Mouse (Mus musculus) lung, embryonic 15.5 days (tissue): Measurements from ENCODE around the gene Hic2. TPM values are rescaled to one million over a fixed set of nuclear protein-coding genes. Genes with fewer than 3 reads are reported as not detected.

ENCODE experiments used
- ATAC-seq: fragments of 200-750 bp; cut with Nextera tagmentation; 2 replicates; pipeline ENCODE4 v1.8.0; 2017; ENCODE audit warnings: moderate number of reproducible peaks, borderline replicate concordance; ENCODE audit not compliant: low FRiP score, low TSS enrichment; ENCODE audit errors: extremely low read depth
- H3K27ac ChIP-seq: fragments of 300-500 bp; sonication (generic); 2 replicates; pipeline ENCODE4 v1.5.1; 2015; ENCODE audit warnings: moderate library complexity, mild to moderate bottlenecking, inconsistent platforms
- H3K27me3 ChIP-seq: fragments of 300-500 bp; sonication (generic); 2 replicates; pipeline ENCODE4 v1.6.1; 2015; ENCODE audit warnings: inconsistent platforms
- H3K36me3 ChIP-seq: fragments of 300-500 bp; sonication (generic); 2 replicates; pipeline ENCODE4 v1.6.1; 2015; ENCODE audit warnings: inconsistent platforms
- H3K4me1 ChIP-seq: fragments of 300-500 bp; sonication (generic); 2 replicates; pipeline ENCODE4 v1.6.1; 2015; ENCODE audit warnings: inconsistent platforms
- H3K4me2 ChIP-seq: fragments of 300-500 bp; sonication (generic); 2 replicates; pipeline ENCODE4 v1.6.1; 2015; ENCODE audit warnings: inconsistent platforms, mild to moderate bottlenecking, moderate library complexity
- H3K4me3 ChIP-seq: fragments of 300-500 bp; sonication (generic); 2 replicates; pipeline ENCODE4 v1.5.1; 2015; ENCODE audit warnings: mild to moderate bottlenecking, inconsistent platforms
- H3K9ac ChIP-seq: fragments of 300-500 bp; sonication (generic); 2 replicates; pipeline ENCODE4 v1.6.1; 2015; ENCODE audit warnings: inconsistent platforms
- H3K9me3 ChIP-seq: fragments of 300-500 bp; sonication (generic); 2 replicates; pipeline ENCODE4 v1.6.1; 2016; ENCODE audit warnings: inconsistent platforms
- WGBS: fragments of 180-500 bp; shearing (Covaris S2); methylation state at CpG from one replicate; pipeline ENCODE4 v1.1.7; 2015; 5-methylcytosine and 5-hydroxymethylcytosine counted together
- polyA plus RNA-seq: library from polyadenylated mRNA; unstranded; fragments of >200 nt; fragmentation: Nextera tagmentation; extraction: Ambion mirVana; gene quantifications from 2 replicates; pipeline ENCODE4 v1.2.1, GENCODE M21; 2015

Hic2 gene
- polyA plus RNA-seq, 1 experiment from 2014 or later = 4.3 TPM

DNA sequence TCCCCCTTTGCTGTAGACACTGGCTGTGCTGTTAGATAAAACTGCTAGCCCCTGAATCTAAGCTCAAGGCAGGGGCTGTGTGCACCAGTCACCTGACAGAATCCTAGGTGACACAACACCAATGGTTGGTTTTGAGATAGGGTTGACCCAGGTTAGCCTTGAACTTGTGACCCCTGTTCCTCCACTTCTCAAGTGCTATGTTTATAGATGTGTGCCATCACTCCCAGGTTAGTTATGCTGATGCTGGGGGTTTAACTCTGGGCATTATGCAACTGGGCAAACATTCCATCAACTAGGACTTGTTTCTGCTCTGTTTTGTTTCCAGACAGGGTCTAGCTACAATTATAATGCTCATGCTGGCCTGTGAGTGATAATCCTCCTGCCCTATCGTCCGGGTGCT is 53.7 kb downstream of the Hic2 start:
- H3K9ac ChIP-seq = no peak overlapping the region
- no peaks in the 10 kb centered on the region for H3K4me1 ChIP-seq
- ATAC-seq = no peak
- H3K27me3 ChIP-seq = no peaks in the 10 kb centered on the region
- H3K9me3 ChIP-seq = no peaks in the 10 kb centered on the region
- WGBS = 74% methylated on average over 2 of the region's 2 CpGs
- peaks cover 23% of the 10 kb centered on the region for H3K36me3 ChIP-seq
- H3K27ac ChIP-seq = no peak overlapping the region
- H3K4me3 ChIP-seq = no peak overlapping the region
- no peak overlapping the region for H3K4me2 ChIP-seq

DNA sequence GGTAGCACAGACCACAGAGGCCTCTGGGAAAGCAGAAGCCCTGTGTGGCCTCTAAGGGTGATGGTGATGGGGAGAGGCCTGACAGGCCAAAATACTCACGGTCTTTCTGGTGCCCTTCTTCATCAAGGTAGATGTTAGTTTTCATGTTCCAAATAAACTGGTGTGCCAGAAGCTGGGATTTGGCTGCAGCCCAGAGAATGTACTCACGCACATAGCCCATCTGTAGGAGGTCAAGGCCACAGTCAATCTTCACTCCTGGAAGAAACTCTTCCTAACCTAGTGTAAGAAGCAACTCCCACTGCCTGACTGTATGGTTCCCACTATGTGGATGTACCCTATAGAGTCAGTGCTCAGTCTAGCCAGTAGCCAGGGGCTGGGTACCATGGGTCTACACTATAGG is 57.6 kb downstream of the Hic2 start:
- H3K4me1 ChIP-seq = no peaks in the 10 kb centered on the region
- no peak overlapping the region for H3K27ac ChIP-seq
- WGBS = 87% methylated on average over 2 of the region's 2 CpGs
- no peaks in the 10 kb centered on the region for H3K27me3 ChIP-seq
- no peak for ATAC-seq
- no peaks in the 10 kb centered on the region for H3K9me3 ChIP-seq
- H3K4me2 ChIP-seq = no peak overlapping the region
- no peak overlapping the region for H3K9ac ChIP-seq
- no peak overlapping the region for H3K4me3 ChIP-seq
- H3K36me3 ChIP-seq = peaks cover 17% of the 10 kb centered on the region

DNA sequence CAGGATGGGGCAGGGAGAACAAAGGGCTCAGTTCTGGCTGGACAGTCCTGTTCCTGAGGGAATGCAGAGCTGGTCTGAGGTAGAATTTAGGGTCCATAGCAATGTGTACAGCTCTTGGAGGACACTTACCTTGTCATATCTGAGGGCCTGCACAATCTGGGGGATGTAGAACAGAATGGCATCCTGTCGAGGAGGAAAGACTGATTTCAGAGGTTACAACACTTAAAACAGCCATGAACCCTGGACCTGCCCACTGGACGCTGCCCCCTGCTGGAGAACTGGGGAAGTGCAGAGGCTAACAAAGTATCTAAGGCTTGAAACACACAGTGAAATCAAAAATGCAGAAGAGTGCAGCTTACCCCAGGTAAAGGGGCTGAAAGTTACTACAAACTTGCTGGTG is 59.4 kb downstream of the Hic2 start:
- no peak for ATAC-seq
- 0% methylated on average over 2 of the region's 2 CpGs for WGBS

DNA sequence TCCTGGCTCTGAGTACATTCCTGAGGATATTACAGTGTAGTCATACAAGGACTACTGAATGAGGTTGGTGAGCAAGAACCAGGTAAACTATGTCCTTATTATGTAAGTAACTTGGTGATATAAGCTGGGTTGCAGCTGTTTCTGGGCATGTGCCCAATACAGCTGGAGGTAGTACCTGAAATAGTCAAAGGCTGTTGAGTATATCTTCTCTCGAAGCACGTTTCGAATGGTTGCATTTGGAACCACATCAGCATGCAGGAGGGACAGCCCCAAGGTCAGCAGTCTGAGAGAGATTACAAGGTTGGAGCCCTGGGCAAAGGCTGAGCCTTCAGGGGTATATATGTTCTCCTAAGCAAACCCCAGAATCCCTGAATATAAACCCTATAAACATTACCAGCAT is 67.4 kb downstream of the Hic2 start:
- H3K36me3 ChIP-seq = peaks cover 43% of the 10 kb centered on the region
- no peak overlapping the region for H3K9ac ChIP-seq
- 91% methylated on average over 3 of the region's 3 CpGs for WGBS
- H3K4me1 ChIP-seq = no peaks in the 10 kb centered on the region
- no peak overlapping the region for H3K27ac ChIP-seq
- no peak overlapping the region for H3K4me3 ChIP-seq
- no peak for ATAC-seq
- H3K27me3 ChIP-seq = no peaks in the 10 kb centered on the region
- no peak overlapping the region for H3K4me2 ChIP-seq
- H3K9me3 ChIP-seq = no peaks in the 10 kb centered on the region

More for the DNA sequence above, 59.4 kb downstream of the Hic2 start:
- Histone ChIP-seq H3K27ac (no peak overlapping the region), H3K4me3 (no peak overlapping the region), H3K36me3 (peaks cover 23% of the 10 kb centered on the region; the same call in 1 of the 2 replicates), H3K4me2 (no peak overlapping the region), H3K27me3 (no peaks in the 10 kb centered on the region), H3K4me1 (no peaks in the 10 kb centered on the region), H3K9ac (no peak overlapping the region), H3K9me3 (no peaks in the 10 kb centered on the region)

DNA sequence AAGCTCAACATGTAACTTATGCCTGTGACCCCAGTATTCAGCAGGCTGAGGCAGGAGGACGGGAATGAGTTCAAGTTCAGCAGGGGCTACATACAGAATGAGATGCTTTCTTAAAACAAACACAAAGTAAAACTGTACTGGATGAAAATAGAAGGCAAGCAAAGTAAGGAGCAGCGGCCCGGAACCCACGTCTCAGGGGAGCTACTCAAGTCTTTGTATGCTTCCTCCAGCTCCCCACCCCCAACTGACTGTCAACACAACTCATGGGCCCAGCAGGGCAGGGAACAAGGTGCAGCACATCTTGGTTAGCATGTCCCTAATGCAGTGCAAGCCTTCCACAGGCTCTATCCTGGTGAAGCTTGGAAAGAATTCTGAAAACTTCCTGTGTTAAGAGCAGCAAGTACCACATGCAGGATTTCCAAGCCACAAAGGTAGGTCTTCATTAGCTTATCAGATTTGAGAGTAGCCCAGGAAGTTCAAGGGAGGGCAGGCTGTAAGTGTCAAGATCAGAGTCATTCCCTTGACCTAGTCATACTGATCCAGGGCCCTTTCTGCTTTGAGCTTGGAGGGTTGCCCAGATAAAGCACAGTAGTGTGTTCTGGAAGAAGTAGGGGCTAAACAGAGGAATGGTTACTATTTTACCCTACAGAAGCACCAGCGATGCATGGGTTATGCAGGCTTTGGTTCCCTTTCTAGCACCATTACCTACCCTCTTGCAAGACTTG is 70.3 kb downstream of the Hic2 start:
- H3K9me3 ChIP-seq = no peaks in the 10 kb centered on the region
- 74% methylated on average over 5 of the region's 5 CpGs for WGBS
- H3K4me2 ChIP-seq = no peak overlapping the region
- peaks cover 42% of the 10 kb centered on the region for H3K36me3 ChIP-seq
- H3K4me3 ChIP-seq = no peak overlapping the region
- H3K4me1 ChIP-seq = no peaks in the 10 kb centered on the region
- no peak overlapping the region for H3K9ac ChIP-seq
- no peak overlapping the region for H3K27ac ChIP-seq
- no peaks in the 10 kb centered on the region for H3K27me3 ChIP-seq
- no peak for ATAC-seq

DNA sequence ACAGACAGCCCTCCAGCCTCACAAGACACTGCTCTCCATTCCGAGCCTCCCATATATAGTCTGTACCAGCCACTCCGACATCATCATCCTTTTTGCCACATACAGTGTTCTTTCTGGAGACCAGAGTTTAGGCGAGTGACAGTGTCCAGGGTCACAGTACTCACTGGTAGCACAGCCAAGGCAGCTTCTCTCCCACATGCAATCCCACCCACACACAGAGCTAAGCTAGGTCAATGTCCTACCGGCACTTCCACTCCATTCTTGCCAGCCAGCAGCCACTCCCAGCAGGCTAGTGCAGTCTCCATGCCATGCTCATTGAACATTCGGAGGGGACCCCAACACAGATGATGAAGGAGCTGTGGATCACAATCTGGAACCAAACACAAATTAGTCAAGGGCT is 74.1 kb downstream of the Hic2 start:
- H3K4me1 ChIP-seq = no peaks in the 10 kb centered on the region
- ATAC-seq = no peak
- no peak overlapping the region for H3K4me3 ChIP-seq
- H3K4me2 ChIP-seq = no peak overlapping the region
- H3K36me3 ChIP-seq = peaks cover 29% of the 10 kb centered on the region
- H3K9ac ChIP-seq = no peak overlapping the region
- H3K9me3 ChIP-seq = no peaks in the 10 kb centered on the region
- 89% methylated on average over 5 of the region's 5 CpGs for WGBS
- no peaks in the 10 kb centered on the region for H3K27me3 ChIP-seq
- H3K27ac ChIP-seq = no peak overlapping the region

DNA sequence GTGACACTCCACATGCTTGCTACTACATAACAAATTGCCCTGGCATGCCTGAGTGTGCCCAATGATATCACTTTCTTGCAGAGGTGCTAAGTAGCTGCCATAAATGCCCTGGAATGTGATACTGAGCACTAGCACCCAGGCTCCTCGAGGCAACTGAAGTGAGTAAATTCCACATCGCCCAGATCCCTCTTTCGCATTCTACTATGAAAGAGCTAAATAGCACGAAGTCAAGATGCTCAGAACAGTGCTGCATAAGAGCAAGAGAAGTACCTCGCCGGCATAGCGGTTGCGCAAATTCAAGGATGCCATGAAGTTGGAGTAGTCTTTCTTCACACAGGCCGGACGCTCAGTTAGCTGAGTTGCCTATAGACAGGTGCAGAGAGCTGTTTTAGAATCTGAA is 75.7 kb downstream of the Hic2 start:
- Histone ChIP-seq H3K36me3 (peaks cover 20% of the 10 kb centered on the region; the same call in 1 of the 2 replicates), H3K27ac (no peak overlapping the region)
- ATAC-seq = no peak

DNA sequence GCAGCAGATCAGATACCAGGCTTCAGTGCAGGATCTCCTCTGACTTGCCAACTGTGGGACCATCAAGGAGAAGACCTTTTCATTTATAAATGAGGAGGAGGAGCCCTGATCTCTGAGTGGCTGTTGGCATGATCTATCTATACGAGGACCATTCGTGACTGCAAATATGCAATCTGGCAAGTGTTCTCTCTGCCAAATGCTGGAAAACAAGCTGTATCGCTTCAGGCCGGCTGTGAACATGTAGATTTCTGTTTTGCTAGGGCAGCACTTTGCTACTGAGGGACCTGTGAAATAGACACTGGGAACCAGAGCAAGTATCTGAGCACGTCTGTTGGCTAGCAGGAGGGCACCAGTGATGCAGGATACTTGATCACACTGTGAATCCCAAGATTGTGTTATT is 79.2 kb downstream of the Hic2 start:
- H3K9ac ChIP-seq = no peak overlapping the region
- H3K9me3 ChIP-seq = no peaks in the 10 kb centered on the region
- no peak overlapping the region for H3K4me3 ChIP-seq
- peaks cover 30% of the 10 kb centered on the region for H3K36me3 ChIP-seq
- no peak for ATAC-seq
- H3K4me2 ChIP-seq = no peak overlapping the region
- no peaks in the 10 kb centered on the region for H3K4me1 ChIP-seq
- no peak overlapping the region for H3K27ac ChIP-seq
- WGBS = 85% methylated on average over 5 of the region's 5 CpGs
- no peaks in the 10 kb centered on the region for H3K27me3 ChIP-seq

More for the DNA sequence above, 75.7 kb downstream of the Hic2 start:
- H3K4me1 ChIP-seq = no peaks in the 10 kb centered on the region
- H3K4me3 ChIP-seq = no peak overlapping the region
- H3K4me2 ChIP-seq = no peak overlapping the region
- H3K9ac ChIP-seq = no peak overlapping the region
- no peaks in the 10 kb centered on the region for H3K27me3 ChIP-seq
- 89% methylated on average over 10 of the region's 10 CpGs for WGBS
- H3K9me3 ChIP-seq = no peaks in the 10 kb centered on the region

Other genes starting within 250 kb of the Hic2 start
- 26.7 and 27.2 TPM in 2 replicates for gene Ypel1, start 163.9 kb upstream of the Hic2 start, polyA plus RNA-seq
- gene Ppil2, start 122.3 kb upstream of the Hic2 start, polyA plus RNA-seq = 127 and 146 TPM in 2 replicates
- gene 2610318N02Rik, start 108.4 kb upstream of the Hic2 start, polyA plus RNA-seq = 31.7 and 38.4 TPM in 2 replicates
- 105 and 112 TPM in 2 replicates for gene Sdf2l1, start 101.2 kb upstream of the Hic2 start, polyA plus RNA-seq
- 6.4 TPM in 2 replicates for gene Ydjc, start 89.0 kb upstream of the Hic2 start, polyA plus RNA-seq
- gene Ccdc116, start 86.3 kb upstream of the Hic2 start, polyA plus RNA-seq = 0.31 and 0.48 TPM in 2 replicates
- gene Ube2l3, start 30.9 kb upstream of the Hic2 start, polyA plus RNA-seq = 345 and 355 TPM in 2 replicates
- gene Rimbp3, start 25.0 kb upstream of the Hic2 start, polyA plus RNA-seq = 0.21 and 0.24 TPM in 2 replicates
- gene Tmem191c, start 42.5 kb downstream of the Hic2 start, polyA plus RNA-seq = 10.2 and 12.2 TPM in 2 replicates
- gene Serpind1, start 97.8 kb downstream of the Hic2 start, polyA plus RNA-seq = 0.30 and 1.8 TPM in 2 replicates
- gene Snap29, start 172.4 kb downstream of the Hic2 start, polyA plus RNA-seq = 13.6 and 15.0 TPM in 2 replicates
- gene Pi4ka, start 172.7 kb downstream of the Hic2 start, polyA plus RNA-seq = 23.4 and 29.1 TPM in 2 replicates
- gene Crkl, start 218.4 kb downstream of the Hic2 start, polyA plus RNA-seq = 67.5 and 67.8 TPM in 2 replicates